Mouse (Mus musculus): ENCODE measurements at regions not wholly inside any gene's neighbourhood (a gene's known extent, or its start where the extent isn't known, plus 50 kb on each side); places are given as distances from the start of the nearest gene placed in this dataset.

- Histone ChIP-seq H3K4me2 (ENCODE audit: low read depth, low read length) (no peak overlapping the region), H3K4me3 (ENCODE audit: low read length) (no peak overlapping the region), H3K27ac (ENCODE audit: low read length) (no peak overlapping the region), H3K4me1 (ENCODE audit: control insufficient read depth, insufficient read depth, low read length) (no peaks in the 10 kb centered on the region), H3K9ac (ENCODE audit: low read depth, low read length) (no peak overlapping the region), H3K9me3 (ENCODE audit: control insufficient read depth, low read length) (no peaks in the 10 kb centered on the region), H3K27me3 (replicated peaks; ENCODE audit: control insufficient read depth, insufficient read depth, low read length) (no peaks in the 10 kb centered on the region), H3K36me3 (ENCODE audit: control insufficient read depth, insufficient read depth, low read length) (no peaks in the 10 kb centered on the region)
- ATAC-seq, result no peak
- WGBS, result 59% methylated on average over 10 of the region's 10 CpGs
Observed at GRCm38 (mm10) chr14:48942882-48943281, 123.0 kb upstream of the Ap5m1 start.

GRCm38 (mm10) chr14:48930886-48931285 is 135.0 kb upstream of the Ap5m1 start:
- Histone ChIP-seq H3K27ac (ENCODE audit: low read length) (no peak overlapping the region), H3K4me2 (ENCODE audit: low read depth, low read length) (no peak overlapping the region), H3K9ac (ENCODE audit: low read depth, low read length) (no peak overlapping the region), H3K4me3 (ENCODE audit: low read length) (no peak overlapping the region), H3K36me3 (ENCODE audit: control insufficient read depth, insufficient read depth, low read length) (no peaks in the 10 kb centered on the region), H3K4me1 (ENCODE audit: control insufficient read depth, insufficient read depth, low read length) (no peaks in the 10 kb centered on the region), H3K9me3 (ENCODE audit: control insufficient read depth, low read length) (no peaks in the 10 kb centered on the region), H3K27me3 (replicated peaks; ENCODE audit: control insufficient read depth, insufficient read depth, low read length) (no peaks in the 10 kb centered on the region; the same call in 1 of the 2 replicates)
- 82% methylated on average over 9 of the region's 9 CpGs for WGBS
- ATAC-seq, result no peak

GRCm38 (mm10) chr14:48925870-48926269 is 140.0 kb upstream of the Ap5m1 start:
- Histone ChIP-seq H3K9me3 (ENCODE audit: control insufficient read depth, low read length) (no peaks in the 10 kb centered on the region), H3K4me3 (ENCODE audit: low read length) (no peak overlapping the region), H3K4me2 (ENCODE audit: low read depth, low read length) (no peak overlapping the region), H3K4me1 (ENCODE audit: control insufficient read depth, insufficient read depth, low read length) (no peaks in the 10 kb centered on the region), H3K27me3 (replicated peaks; ENCODE audit: control insufficient read depth, insufficient read depth, low read length) (no peaks in the 10 kb centered on the region), H3K36me3 (ENCODE audit: control insufficient read depth, insufficient read depth, low read length) (no peaks in the 10 kb centered on the region), H3K9ac (ENCODE audit: low read depth, low read length) (no peak overlapping the region), H3K27ac (ENCODE audit: low read length) (no peak overlapping the region)
- WGBS, result 47% methylated on average over 1 of the region's 1 CpGs
- ATAC-seq, result no peak

GRCm38 (mm10) chr14:48909420-48909819 is 156.5 kb upstream of the Ap5m1 start:
- Histone ChIP-seq H3K9ac (ENCODE audit: low read depth, low read length) (no peak overlapping the region), H3K4me1 (ENCODE audit: control insufficient read depth, insufficient read depth, low read length) (no peaks in the 10 kb centered on the region), H3K27ac (ENCODE audit: low read length) (no peak overlapping the region), H3K4me2 (ENCODE audit: low read depth, low read length) (no peak overlapping the region), H3K36me3 (ENCODE audit: control insufficient read depth, insufficient read depth, low read length) (no peaks in the 10 kb centered on the region), H3K4me3 (ENCODE audit: low read length) (no peak overlapping the region), H3K9me3 (ENCODE audit: control insufficient read depth, low read length) (no peaks in the 10 kb centered on the region), H3K27me3 (replicated peaks; ENCODE audit: control insufficient read depth, insufficient read depth, low read length) (no peaks in the 10 kb centered on the region)
- ATAC-seq, result no peak
- WGBS, result 56% methylated on average over 13 of the region's 13 CpGs

- Histone ChIP-seq H3K27me3 (replicated peaks; ENCODE audit: control insufficient read depth, insufficient read depth, low read length) (no peaks in the 10 kb centered on the region), H3K4me3 (ENCODE audit: low read length) (no peak overlapping the region), H3K9me3 (ENCODE audit: control insufficient read depth, low read length) (no peaks in the 10 kb centered on the region), H3K4me1 (ENCODE audit: control insufficient read depth, insufficient read depth, low read length) (no peaks in the 10 kb centered on the region), H3K4me2 (ENCODE audit: low read depth, low read length) (no peak overlapping the region), H3K9ac (ENCODE audit: low read depth, low read length) (no peak overlapping the region), H3K36me3 (ENCODE audit: control insufficient read depth, insufficient read depth, low read length) (no peaks in the 10 kb centered on the region), H3K27ac (ENCODE audit: low read length) (no peak overlapping the region)
- no peak for ATAC-seq
- WGBS, result 73% methylated on average over 14 of the region's 14 CpGs
Observed at GRCm38 (mm10) chr14:48907991-48908698, 157.8 kb upstream of the Ap5m1 start.

- 66% methylated on average over 6 of the region's 6 CpGs for WGBS
- H3K4me2 ChIP-seq (ENCODE audit: low read depth, low read length), result no peak overlapping the region
- no peak for ATAC-seq
Observed at GRCm38 (mm10) chr14:48907403-48907973, 158.4 kb upstream of the Ap5m1 start.

GRCm38 (mm10) chr14:48906956-48907355 is 158.9 kb upstream of the Ap5m1 start:
- Histone ChIP-seq H3K9ac (ENCODE audit: low read depth, low read length) (no peak overlapping the region), H3K4me3 (ENCODE audit: low read length) (no peak overlapping the region), H3K4me2 (ENCODE audit: low read depth, low read length) (no peak overlapping the region), H3K9me3 (ENCODE audit: control insufficient read depth, low read length) (no peaks in the 10 kb centered on the region), H3K27ac (ENCODE audit: low read length) (no peak overlapping the region), H3K4me1 (ENCODE audit: control insufficient read depth, insufficient read depth, low read length) (no peaks in the 10 kb centered on the region), H3K36me3 (ENCODE audit: control insufficient read depth, insufficient read depth, low read length) (no peaks in the 10 kb centered on the region), H3K27me3 (replicated peaks; ENCODE audit: control insufficient read depth, insufficient read depth, low read length) (no peaks in the 10 kb centered on the region)
- no peak for ATAC-seq
- WGBS, result 98% methylated on average over 1 of the region's 1 CpGs

More at GRCm38 (mm10) chr14:48907403-48907973, 158.4 kb upstream of the Ap5m1 start:
- Histone ChIP-seq H3K9me3 (ENCODE audit: control insufficient read depth, low read length) (no peaks in the 10 kb centered on the region), H3K4me1 (ENCODE audit: control insufficient read depth, insufficient read depth, low read length) (no peaks in the 10 kb centered on the region), H3K4me3 (ENCODE audit: low read length) (no peak overlapping the region), H3K27ac (ENCODE audit: low read length) (no peak overlapping the region), H3K27me3 (replicated peaks; ENCODE audit: control insufficient read depth, insufficient read depth, low read length) (no peaks in the 10 kb centered on the region), H3K9ac (ENCODE audit: low read depth, low read length) (no peak overlapping the region), H3K36me3 (ENCODE audit: control insufficient read depth, insufficient read depth, low read length) (no peaks in the 10 kb centered on the region)

GRCm38 (mm10) chr14:48904576-48904975 is 161.3 kb upstream of the Ap5m1 start:
- Histone ChIP-seq H3K27ac (ENCODE audit: low read length) (no peak overlapping the region), H3K36me3 (ENCODE audit: control insufficient read depth, insufficient read depth, low read length) (no peaks in the 10 kb centered on the region), H3K27me3 (replicated peaks; ENCODE audit: control insufficient read depth, insufficient read depth, low read length) (no peaks in the 10 kb centered on the region), H3K4me2 (ENCODE audit: low read depth, low read length) (no peak overlapping the region), H3K4me3 (ENCODE audit: low read length) (no peak overlapping the region), H3K9ac (ENCODE audit: low read depth, low read length) (no peak overlapping the region), H3K9me3 (ENCODE audit: control insufficient read depth, low read length) (no peaks in the 10 kb centered on the region), H3K4me1 (ENCODE audit: control insufficient read depth, insufficient read depth, low read length) (no peaks in the 10 kb centered on the region)
- WGBS, result 85% methylated on average over 1 of the region's 1 CpGs
- ATAC-seq, result no peak

GRCm38 (mm10) chr14:48903526-48903925 is 162.4 kb upstream of the Ap5m1 start:
- no peaks in the 10 kb centered on the region for H3K27me3 ChIP-seq (replicated peaks; ENCODE audit: control insufficient read depth, insufficient read depth, low read length)
- H3K9ac ChIP-seq (ENCODE audit: low read depth, low read length), result no peak overlapping the region
- H3K9me3 ChIP-seq (ENCODE audit: control insufficient read depth, low read length), result no peaks in the 10 kb centered on the region
- H3K4me1 ChIP-seq (ENCODE audit: control insufficient read depth, insufficient read depth, low read length), result no peaks in the 10 kb centered on the region
- no peak overlapping the region for H3K27ac ChIP-seq (ENCODE audit: low read length)
- H3K4me2 ChIP-seq (ENCODE audit: low read depth, low read length), result no peak overlapping the region
- H3K36me3 ChIP-seq (ENCODE audit: control insufficient read depth, insufficient read depth, low read length), result no peaks in the 10 kb centered on the region
- 39% methylated on average over 5 of the region's 5 CpGs for WGBS
- H3K4me3 ChIP-seq (ENCODE audit: low read length), result no peak overlapping the region
- ATAC-seq, result no peak

- H3K9me3 ChIP-seq (ENCODE audit: control insufficient read depth, low read length), result no peaks in the 10 kb centered on the region
- WGBS, result 95% methylated on average over 1 of the region's 1 CpGs
Observed at GRCm38 (mm10) chr14:48900201-48900600, 165.7 kb upstream of the Ap5m1 start.

More at GRCm38 (mm10) chr14:48900201-48900600, 165.7 kb upstream of the Ap5m1 start:
- H3K4me2 ChIP-seq (ENCODE audit: low read depth, low read length), result no peak overlapping the region
- no peak for ATAC-seq
- no peak overlapping the region for H3K27ac ChIP-seq (ENCODE audit: low read length)
- H3K4me1 ChIP-seq (ENCODE audit: control insufficient read depth, insufficient read depth, low read length), result no peaks in the 10 kb centered on the region
- no peak overlapping the region for H3K4me3 ChIP-seq (ENCODE audit: low read length)
- no peak overlapping the region for H3K9ac ChIP-seq (ENCODE audit: low read depth, low read length)
- H3K36me3 ChIP-seq (ENCODE audit: control insufficient read depth, insufficient read depth, low read length), result no peaks in the 10 kb centered on the region
- no peaks in the 10 kb centered on the region for H3K27me3 ChIP-seq (replicated peaks; ENCODE audit: control insufficient read depth, insufficient read depth, low read length)

Measured in intestine, embryonic 16.5 days (tissue).